Mouse (Mus musculus): ENCODE results near the gene Stx5a. TPM values are rescaled to one million over a fixed set of nuclear protein-coding genes. Genes with fewer than 3 reads are reported as not detected.

The Stx5a gene
- polyA plus RNA-seq, 1 experiment, result 49.5 TPM

DNA sequence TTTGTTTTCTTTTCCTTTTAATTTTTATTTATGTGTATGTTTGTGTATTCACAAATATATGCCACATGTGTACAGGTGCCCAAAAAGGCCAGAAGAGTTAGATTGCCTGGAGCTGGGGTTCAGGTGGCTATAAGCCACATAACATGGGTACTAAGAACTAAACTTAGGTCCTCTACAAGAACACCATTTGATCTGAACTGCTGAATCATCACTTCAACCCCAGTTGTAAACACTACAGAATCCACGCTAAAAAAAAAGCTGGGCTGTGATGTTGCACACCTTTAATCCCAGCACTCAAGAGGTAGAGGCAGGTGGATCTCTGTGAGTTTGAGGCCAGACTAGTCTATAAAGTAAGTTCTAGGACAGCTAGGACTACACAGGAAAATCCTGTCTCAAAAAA is 19.8 kb upstream of the Stx5a start:
- no peak for TF ChIP-seq REST (IDR thresholded peaks at IDR 0.05; ENCODE audit: insufficient read depth, insufficient read length)
- no peak for TF ChIP-seq TCF12 (IDR thresholded peaks at IDR 0.05; ENCODE audit: insufficient read depth, poor library complexity, severe bottlenecking)
- TF ChIP-seq MAX (IDR thresholded peaks at IDR 0.05; ENCODE audit: low read depth), result no peak
- no peak for TF ChIP-seq MYOD1 (IDR thresholded peaks at IDR 0.05; ENCODE audit: control insufficient read depth in 1 of 3, insufficient read length in 2 of 3, low read depth in 2 of 3)
- TF ChIP-seq TCF3 (IDR thresholded peaks at IDR 0.05; ENCODE audit: insufficient read length, low read depth), result no peak
- TF ChIP-seq SRF (IDR thresholded peaks at IDR 0.05; ENCODE audit: control insufficient read depth, insufficient read length, low read depth), result no peak
- no peak for TF ChIP-seq POLR2AphosphoS2 (IDR thresholded peaks at IDR 0.05; ENCODE audit: insufficient read length, low read depth)
- TF ChIP-seq POLR2A (IDR thresholded peaks at IDR 0.05; ENCODE audit: insufficient read length, low read depth), result no peak
- TF ChIP-seq E2F4 (IDR thresholded peaks at IDR 0.05; ENCODE audit: insufficient read depth), result no peak
- TF ChIP-seq MYOG (IDR thresholded peaks at IDR 0.05; ENCODE audit: control insufficient read depth in 1 of 3, insufficient read depth in 1 of 3, insufficient read length in 2 of 3, low read depth in 2 of 3), result no peak
- TF ChIP-seq USF1 (IDR thresholded peaks at IDR 0.05; ENCODE audit: low read depth), result no peak
- TF ChIP-seq CEBPB (IDR thresholded peaks at IDR 0.05; ENCODE audit: insufficient read depth, poor library complexity, severe bottlenecking), result no peak
- Histone ChIP-seq H3K4me2 (ENCODE audit: low read depth) (peak overlapping the region; percentile 67), H3K79me2 (ENCODE audit: control insufficient read depth, insufficient read depth) (peaks cover 68% of the 10 kb centered on the region), H3K4me3 (no peak overlapping the region), H3K27me3 (ENCODE audit: control insufficient read depth, insufficient read depth, insufficient read length) (no peaks in the 10 kb centered on the region), H3K36me3 (ENCODE audit: control insufficient read depth, insufficient read depth) (peaks cover 27% of the 10 kb centered on the region), H3ac (ENCODE audit: control insufficient read depth, insufficient read length) (no peak overlapping the region)

DNA sequence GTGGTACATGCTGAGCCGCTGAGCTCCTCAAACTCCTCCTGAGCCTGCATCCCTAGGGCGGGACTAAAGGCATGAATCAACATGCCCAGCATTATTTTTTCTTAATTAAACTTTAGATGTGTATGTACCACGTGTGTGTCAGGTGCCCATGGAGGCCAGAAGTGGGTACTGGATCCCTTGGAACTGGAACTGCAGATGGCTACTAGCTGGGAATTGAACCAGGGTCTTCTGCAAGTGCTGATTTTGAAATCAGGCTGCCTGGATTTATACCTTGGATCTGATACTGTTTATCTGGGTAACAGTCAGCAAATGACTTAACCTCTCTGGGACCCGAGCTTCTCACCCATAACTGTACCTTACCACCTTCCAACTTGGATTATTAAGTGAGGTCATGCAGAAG is 19.2 kb upstream of the Stx5a start:
- Histone ChIP-seq H3ac (ENCODE audit: control insufficient read depth, insufficient read length) (peak overlapping the region; percentile 26), H3K4me3 (peak overlapping the region; percentile 97)
- TF ChIP-seq MYOG (IDR thresholded peaks at IDR 0.05; ENCODE audit: control insufficient read depth in 1 of 3, insufficient read depth in 1 of 3, insufficient read length in 2 of 3, low read depth in 2 of 3) (no peak), REST (IDR thresholded peaks at IDR 0.05; ENCODE audit: insufficient read depth, insufficient read length) (no peak), USF1 (IDR thresholded peaks at IDR 0.05; ENCODE audit: low read depth) (no peak), POLR2AphosphoS2 (IDR thresholded peaks at IDR 0.05; ENCODE audit: insufficient read length, low read depth) (no peak), MYOD1 (IDR thresholded peaks at IDR 0.05; ENCODE audit: control insufficient read depth in 1 of 3, insufficient read length in 2 of 3, low read depth in 2 of 3) (no peak), MAX (IDR thresholded peaks at IDR 0.05; ENCODE audit: low read depth) (no peak), TCF3 (IDR thresholded peaks at IDR 0.05; ENCODE audit: insufficient read length, low read depth) (no peak), POLR2A (IDR thresholded peaks at IDR 0.05; ENCODE audit: insufficient read length, low read depth) (no peak), E2F4 (IDR thresholded peaks at IDR 0.05; ENCODE audit: insufficient read depth) (no peak), TCF12 (IDR thresholded peaks at IDR 0.05; ENCODE audit: insufficient read depth, poor library complexity, severe bottlenecking) (no peak), CEBPB (IDR thresholded peaks at IDR 0.05; ENCODE audit: insufficient read depth, poor library complexity, severe bottlenecking) (no peak)

DNA sequence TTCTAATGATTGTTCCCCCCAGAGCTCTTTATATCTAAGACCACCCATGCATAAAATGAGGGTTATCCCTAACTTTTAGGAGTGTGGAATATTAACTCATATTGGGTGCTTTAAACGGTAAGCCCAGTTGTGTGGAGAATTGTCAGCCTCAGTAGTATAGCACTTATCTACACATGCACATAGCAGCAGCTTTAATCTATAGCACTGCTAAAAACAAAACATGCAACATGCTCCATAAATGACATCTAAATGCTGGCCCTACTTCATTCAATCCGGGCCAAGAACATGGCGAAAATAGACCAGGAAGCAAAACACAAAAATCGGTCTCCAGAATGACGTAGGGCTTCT is 18.7 kb upstream of the Stx5a start:
- Histone ChIP-seq H3K79me2 (ENCODE audit: control insufficient read depth, insufficient read depth) (peaks cover 61% of the 10 kb centered on the region), H3ac (ENCODE audit: control insufficient read depth, insufficient read length) (peak overlapping the region; percentile 26), H3K27me3 (ENCODE audit: control insufficient read depth, insufficient read depth, insufficient read length) (no peaks in the 10 kb centered on the region), H3K4me3 (peak overlapping the region; percentile 97), H3K4me2 (ENCODE audit: low read depth) (peak overlapping the region; percentile 67), H3K36me3 (ENCODE audit: control insufficient read depth, insufficient read depth) (peaks cover 35% of the 10 kb centered on the region)
- TF ChIP-seq CEBPB (IDR thresholded peaks at IDR 0.05; ENCODE audit: insufficient read depth, poor library complexity, severe bottlenecking) (no peak), USF1 (IDR thresholded peaks at IDR 0.05; ENCODE audit: low read depth) (no peak), MAX (IDR thresholded peaks at IDR 0.05; ENCODE audit: low read depth) (no peak), REST (IDR thresholded peaks at IDR 0.05; ENCODE audit: insufficient read depth, insufficient read length) (no peak), TCF12 (IDR thresholded peaks at IDR 0.05; ENCODE audit: insufficient read depth, poor library complexity, severe bottlenecking) (no peak), E2F4 (IDR thresholded peaks at IDR 0.05; ENCODE audit: insufficient read depth) (no peak), POLR2AphosphoS2 (IDR thresholded peaks at IDR 0.05; ENCODE audit: insufficient read length, low read depth) (no peak), TCF3 (IDR thresholded peaks at IDR 0.05; ENCODE audit: insufficient read length, low read depth) (no peak), SRF (IDR thresholded peaks at IDR 0.05; ENCODE audit: control insufficient read depth, insufficient read length, low read depth) (no peak), MYOG (IDR thresholded peaks at IDR 0.05; ENCODE audit: control insufficient read depth in 1 of 3, insufficient read depth in 1 of 3, insufficient read length in 2 of 3, low read depth in 2 of 3) (no peak), MYOD1 (IDR thresholded peaks at IDR 0.05; ENCODE audit: control insufficient read depth in 1 of 3, insufficient read length in 2 of 3, low read depth in 2 of 3) (no peak), POLR2A (IDR thresholded peaks at IDR 0.05; ENCODE audit: insufficient read length, low read depth) (no peak)

More for the DNA sequence above, 19.2 kb upstream of the Stx5a start:
- Histone ChIP-seq H3K79me2 (ENCODE audit: control insufficient read depth, insufficient read depth) (peaks cover 65% of the 10 kb centered on the region), H3K27me3 (ENCODE audit: control insufficient read depth, insufficient read depth, insufficient read length) (no peaks in the 10 kb centered on the region), H3K36me3 (ENCODE audit: control insufficient read depth, insufficient read depth) (peaks cover 34% of the 10 kb centered on the region), H3K4me2 (ENCODE audit: low read depth) (peak overlapping the region; percentile 67)

DNA sequence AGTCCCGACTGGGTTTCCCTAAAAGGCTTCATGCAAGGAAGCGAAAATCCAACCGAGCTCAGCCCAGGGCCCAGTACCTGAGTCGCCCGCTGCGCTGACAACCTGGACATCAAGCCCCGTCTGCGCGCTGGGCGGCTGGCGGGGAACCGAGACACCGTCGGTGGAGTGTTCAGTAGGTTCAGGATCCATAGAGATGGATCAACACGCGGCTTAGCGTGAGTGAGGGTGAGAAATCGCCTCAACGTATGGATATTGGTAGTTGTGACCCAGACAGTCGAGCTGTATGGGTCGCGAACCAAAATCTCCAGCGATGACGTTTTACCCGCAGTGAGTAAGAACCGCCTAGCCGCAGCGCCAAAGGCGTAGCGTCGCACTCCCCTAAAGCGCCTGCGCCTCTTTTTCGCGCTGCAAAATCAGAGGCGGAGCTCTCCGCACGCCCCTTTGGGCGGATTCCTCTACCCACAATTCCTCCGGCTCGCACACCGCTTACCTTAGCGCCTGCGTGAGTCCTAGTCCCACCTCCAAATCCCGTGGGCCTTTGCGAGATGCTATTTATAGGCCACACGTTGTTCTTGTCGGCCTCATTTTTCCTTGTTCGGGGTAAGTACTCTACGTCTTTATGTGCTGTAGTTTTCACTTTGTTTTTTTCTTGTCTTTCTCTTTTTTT is 18.2 kb upstream of the Stx5a start, which contains the start of gene Slc3a2:
Gene Slc3a2 (minus strand): TSS at position 463 of the 667 bp plus-strand sequence.
- Histone ChIP-seq H3K4me3 (peak within 1 kb of the TSS; percentile 97), H3K4me2 (ENCODE audit: low read depth) (peak within 1 kb of the TSS; percentile 94), H3K27me3 (ENCODE audit: control insufficient read depth, insufficient read depth, insufficient read length) (no peaks in the 10 kb centered on the region), H3K36me3 (ENCODE audit: control insufficient read depth, insufficient read depth) (peaks cover 35% of the 10 kb centered on the region), H3K79me2 (ENCODE audit: control insufficient read depth, insufficient read depth) (peaks cover 58% of the 10 kb centered on the region), H3ac (ENCODE audit: control insufficient read depth, insufficient read length) (peak within 1 kb of the TSS; percentile 26)
- peak; percentile 51 for TF ChIP-seq E2F4 (IDR thresholded peaks at IDR 0.05; ENCODE audit: insufficient read depth)
- TF ChIP-seq CEBPB (IDR thresholded peaks at IDR 0.05; ENCODE audit: insufficient read depth, poor library complexity, severe bottlenecking), result no peak
- no peak for TF ChIP-seq REST (IDR thresholded peaks at IDR 0.05; ENCODE audit: insufficient read depth, insufficient read length)
- TF ChIP-seq TCF3 (IDR thresholded peaks at IDR 0.05; ENCODE audit: insufficient read length, low read depth), result no peak
- peak; percentile 78 for TF ChIP-seq SRF (IDR thresholded peaks at IDR 0.05; ENCODE audit: control insufficient read depth, insufficient read length, low read depth)
- peak; percentile 83 for TF ChIP-seq POLR2A (IDR thresholded peaks at IDR 0.05; ENCODE audit: insufficient read length, low read depth)
- no peak for TF ChIP-seq MYOG (IDR thresholded peaks at IDR 0.05; ENCODE audit: control insufficient read depth in 1 of 3, insufficient read depth in 1 of 3, insufficient read length in 2 of 3, low read depth in 2 of 3)
- peak; percentile 85 for TF ChIP-seq POLR2AphosphoS2 (IDR thresholded peaks at IDR 0.05; ENCODE audit: insufficient read length, low read depth)
- TF ChIP-seq MYOD1 (IDR thresholded peaks at IDR 0.05; ENCODE audit: control insufficient read depth in 1 of 3, insufficient read length in 2 of 3, low read depth in 2 of 3), result no peak
- TF ChIP-seq MAX (IDR thresholded peaks at IDR 0.05; ENCODE audit: low read depth), result peak; percentile 75
- no peak for TF ChIP-seq TCF12 (IDR thresholded peaks at IDR 0.05; ENCODE audit: insufficient read depth, poor library complexity, severe bottlenecking)
- no peak for TF ChIP-seq USF1 (IDR thresholded peaks at IDR 0.05; ENCODE audit: low read depth)
